Mouse (Mus musculus) kidney, postnatal 25 days (tissue): Measurements from ENCODE around the gene Auts2.

Experiments
- DNase-seq, 2 experiments: peaks; one replicate each; pipeline ENCODE4 v3.0.0; 2021; ENCODE audit warnings: mixed read lengths in 2 of 2

Auts2 gene

DNA sequence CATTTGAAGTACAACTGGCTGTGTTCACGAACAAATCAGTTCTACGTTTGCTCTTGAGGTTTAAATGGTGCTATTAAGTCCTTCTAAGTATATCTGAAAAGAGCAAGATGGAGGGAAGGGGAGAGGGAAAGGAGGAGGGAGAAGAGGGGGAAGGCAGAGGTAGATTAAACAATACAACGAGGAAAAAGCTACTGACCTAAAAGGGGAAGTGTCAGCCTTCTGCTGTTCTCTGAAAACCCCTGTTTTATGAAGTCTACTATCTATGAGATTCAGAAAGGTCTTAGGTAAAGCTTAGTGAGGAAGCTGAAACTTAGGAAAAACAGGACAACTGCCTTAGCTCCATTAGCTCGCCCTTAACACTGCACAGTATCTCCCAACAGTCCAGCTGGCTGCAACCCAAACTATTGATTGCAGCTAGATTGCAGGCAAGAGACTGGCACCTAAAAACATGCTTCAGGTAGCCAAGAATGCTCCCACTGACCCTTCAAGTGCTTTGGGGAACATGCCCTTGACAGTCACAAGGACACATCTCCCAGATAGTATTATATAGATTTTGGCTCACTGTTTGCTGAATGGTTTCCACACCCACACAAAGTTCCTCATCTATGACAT lies 157.8 kb downstream of the Auts2 start:
- DNase-seq: no peak

DNA sequence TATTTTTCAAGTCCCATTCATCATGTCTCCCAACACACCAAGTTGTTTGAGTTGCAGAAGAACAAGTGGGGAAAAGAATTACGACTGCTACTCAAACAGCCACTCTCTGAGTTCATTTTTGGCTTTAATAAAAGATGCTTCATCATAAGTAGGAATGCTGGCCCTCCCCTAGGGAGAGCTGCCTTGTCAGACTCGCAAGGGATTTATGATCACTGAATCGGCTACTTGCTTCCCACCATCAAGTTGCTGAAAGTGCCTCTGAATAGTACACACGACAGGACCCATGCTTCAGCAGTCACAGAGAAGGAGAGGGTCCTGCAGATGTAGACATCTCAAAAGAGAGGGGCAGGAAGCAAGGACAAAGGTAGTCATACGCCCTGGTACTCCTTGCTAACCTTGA lies 162.9 kb downstream of the Auts2 start:
- no peak for DNase-seq

DNA sequence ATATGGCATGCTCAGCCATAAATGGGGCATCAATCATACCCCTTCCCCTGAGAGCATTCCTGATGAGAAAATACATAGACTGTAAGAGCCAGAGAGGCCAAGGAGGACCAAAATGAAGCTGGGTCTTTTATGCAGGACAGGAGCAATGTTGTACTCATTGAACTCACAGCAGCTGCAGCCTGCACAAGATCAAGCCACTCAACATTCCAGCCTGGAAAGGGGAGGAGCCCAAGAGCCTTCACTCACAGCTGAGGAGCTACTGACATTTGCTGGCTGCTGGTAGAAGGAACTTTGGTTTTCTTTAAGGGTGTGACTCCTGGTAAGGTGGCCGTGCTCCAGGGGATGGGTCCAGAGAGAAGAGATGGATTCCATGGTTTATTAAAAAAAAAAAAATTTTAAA lies 164.2 kb downstream of the Auts2 start:
- DNase-seq: no peak

- DNase-seq: no peak
These were observed 168.0 kb downstream of the Auts2 start for GRCm38 (mm10) chr5:132375130-132375529.

DNA sequence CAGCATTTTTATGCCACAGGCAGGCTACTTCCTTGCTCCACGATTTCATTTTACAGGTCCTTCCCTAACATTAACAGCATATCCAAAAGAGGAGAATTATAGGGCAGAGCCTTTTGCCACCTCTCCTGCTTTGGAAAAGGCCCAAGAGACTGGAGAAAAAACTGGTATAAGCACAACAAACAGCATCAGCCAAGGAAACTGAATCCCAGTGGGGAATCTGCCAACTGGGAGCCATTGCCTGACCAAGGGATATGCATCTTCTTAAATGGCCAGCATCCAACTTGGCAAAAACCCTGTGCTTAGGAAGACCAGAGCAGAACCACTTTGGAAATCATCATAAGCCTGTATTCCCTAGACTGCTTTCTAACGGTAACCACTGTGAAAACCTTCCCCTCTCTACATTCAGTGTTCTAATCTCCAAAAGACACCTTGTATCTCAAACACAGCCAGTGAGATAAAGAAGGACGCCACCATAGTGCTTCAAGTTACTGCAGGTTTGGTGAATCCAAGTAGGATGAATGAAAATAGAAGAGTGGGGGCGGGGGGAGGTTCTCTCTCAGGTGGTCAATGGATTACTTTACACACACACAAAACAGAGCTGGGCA lies 169.6 kb downstream of the Auts2 start:
- DNase-seq: no peak

- no peak for DNase-seq
These were observed 170.5 kb downstream of the Auts2 start for GRCm38 (mm10) chr5:132372605-132373004.

DNA sequence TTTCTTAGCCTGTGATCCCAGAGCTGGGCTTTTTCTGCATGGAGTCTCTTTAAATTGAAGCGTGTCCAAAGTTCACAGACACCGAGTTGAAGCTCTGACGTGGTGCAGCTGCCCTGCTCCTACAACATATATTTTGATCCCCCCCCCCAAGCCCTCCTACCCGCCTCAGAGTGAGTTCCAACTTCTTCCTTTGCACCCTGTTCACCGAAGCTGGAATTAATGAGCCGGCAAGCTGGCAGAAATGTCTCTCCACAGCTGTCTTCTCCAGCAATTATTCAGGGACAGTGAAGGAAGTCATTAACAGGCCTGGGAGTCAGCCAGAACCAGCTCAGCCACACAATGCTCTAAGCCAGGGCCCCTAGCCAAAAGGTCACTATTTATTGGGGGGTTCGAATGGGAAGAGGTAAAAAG lies 174.5 kb downstream of the Auts2 start:
- peak; percentile 74 to 75 for DNase-seq

GRCm38 (mm10) chr5:132361276-132361675 lies 181.9 kb downstream of the Auts2 start:
- DNase-seq: no peak

DNA sequence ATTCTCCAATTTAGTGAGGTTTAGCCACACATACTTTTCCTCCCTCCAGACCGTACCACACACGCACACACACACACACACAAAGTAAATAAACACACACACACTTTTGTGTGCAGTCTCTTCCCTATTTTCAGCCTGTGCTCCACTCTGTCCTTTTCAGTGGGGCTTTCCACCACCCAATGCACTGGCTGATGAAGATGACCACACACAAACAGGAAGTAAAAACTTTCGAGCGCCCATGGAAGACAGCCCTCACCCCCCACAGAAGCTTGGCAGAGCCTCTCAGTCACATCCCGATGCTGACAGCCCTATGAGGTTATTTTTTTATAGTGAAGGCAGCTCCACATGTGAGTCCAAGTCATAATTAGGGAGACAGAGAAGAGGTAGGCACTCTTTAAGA lies 185.4 kb downstream of the Auts2 start:
- no peak for DNase-seq

DNA sequence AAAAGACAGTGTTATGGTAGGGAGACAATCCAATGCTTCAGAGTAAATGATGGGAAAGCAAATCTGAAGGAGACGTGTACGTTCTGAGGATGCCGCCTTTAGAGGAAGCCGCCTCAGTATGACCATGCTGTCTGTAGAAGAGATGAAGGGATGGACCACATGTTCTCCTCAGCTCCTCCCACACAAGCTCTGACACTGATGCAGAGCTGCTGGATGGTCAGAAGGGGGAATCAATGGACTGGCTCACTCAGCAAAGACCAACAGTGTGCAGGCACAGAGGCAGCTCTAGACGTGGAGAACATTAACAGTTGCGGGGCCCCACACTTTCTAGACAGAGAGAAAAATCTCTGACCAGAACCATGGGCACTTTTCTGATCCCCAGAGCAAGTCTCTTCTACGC lies 187.2 kb downstream of the Auts2 start:
- no peak for DNase-seq

GRCm38 (mm10) chr5:132352437-132352836 lies 190.7 kb downstream of the Auts2 start:
- DNase-seq: no peak

DNA sequence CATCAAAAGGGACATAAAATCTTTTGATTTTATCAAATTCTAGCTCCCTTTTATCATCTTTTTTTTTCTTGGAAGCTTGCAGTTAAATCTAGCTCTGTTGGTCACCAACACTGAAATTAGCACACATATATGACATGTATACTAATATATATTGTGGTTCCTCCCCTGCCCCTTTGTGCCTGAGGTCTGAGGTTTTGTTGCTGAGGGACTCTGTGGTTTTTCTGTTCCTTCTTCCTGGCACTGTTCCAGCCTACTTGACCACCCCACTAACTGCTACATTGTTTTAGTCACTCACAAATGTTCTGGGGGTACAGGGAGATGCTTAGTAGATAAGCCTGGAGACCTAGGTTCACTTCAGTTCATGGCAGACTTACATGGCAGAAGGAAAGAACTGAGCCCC lies 192.0 kb downstream of the Auts2 start:
- no peak for DNase-seq

DNA sequence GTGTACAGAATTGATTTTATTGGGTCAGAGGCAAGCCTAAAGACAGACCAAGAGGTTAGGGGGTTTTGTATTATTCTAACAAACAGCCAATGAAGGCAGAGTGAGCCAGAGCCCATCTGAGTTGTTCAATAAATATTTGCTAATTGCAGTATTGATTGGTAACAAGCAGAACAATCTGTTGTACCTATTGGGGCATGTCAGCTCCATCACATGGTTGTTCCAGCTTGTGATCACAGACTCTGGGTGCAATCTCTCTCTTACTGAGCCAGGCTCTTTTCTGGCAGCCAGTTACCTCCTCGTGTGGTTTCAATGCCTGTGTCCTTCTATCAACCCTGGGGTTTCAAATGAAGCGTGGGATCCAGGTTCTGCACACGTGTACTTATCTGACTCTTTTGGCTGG lies 201.8 kb downstream of the Auts2 start:
- no peak for DNase-seq

GRCm38 (mm10) chr5:132337677-132338076 lies 205.5 kb downstream of the Auts2 start:
- DNase-seq: no peak

DNA sequence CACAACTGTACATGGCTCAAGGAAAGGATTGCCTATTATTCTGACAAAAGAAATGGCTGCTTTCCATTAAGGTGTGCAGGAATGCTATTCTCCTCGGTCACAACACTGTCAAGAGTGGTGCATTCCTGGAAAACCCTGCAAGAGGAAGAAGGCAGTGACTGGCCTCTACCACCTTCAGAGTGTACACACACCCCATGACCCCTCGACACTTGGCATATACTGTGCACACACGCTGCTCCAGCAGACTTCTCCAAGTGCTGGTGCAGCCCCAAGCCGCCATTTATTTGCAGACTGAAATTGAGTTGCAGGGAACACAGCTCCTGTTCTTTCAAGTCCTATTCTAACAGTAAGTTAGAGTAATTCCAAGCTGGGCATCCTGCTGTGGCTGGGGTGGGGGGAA lies 207.4 kb downstream of the Auts2 start:
- DNase-seq: no peak

DNA sequence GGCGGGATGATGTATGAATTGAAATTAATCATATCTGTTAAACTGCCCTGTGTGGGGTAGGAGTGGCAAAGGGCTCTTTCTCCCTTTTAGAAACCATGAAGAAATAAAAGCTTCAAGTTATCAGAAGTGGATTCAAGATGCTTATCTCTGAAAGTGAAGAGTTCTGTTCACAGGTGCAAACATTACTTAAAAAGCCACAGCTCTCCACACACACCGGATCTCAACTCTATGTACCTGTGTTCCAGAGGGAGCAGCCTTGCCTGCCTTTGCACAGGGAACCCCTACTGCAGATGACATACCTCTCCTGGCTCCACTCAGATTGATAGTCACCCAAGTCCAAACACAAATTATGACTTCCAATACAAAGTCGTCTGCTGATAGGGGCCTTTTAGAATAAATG lies 208.3 kb downstream of the Auts2 start:
- DNase-seq: no peak

GRCm38 (mm10) chr5:132333744-132334143 lies 209.4 kb downstream of the Auts2 start:
- no peak for DNase-seq

DNA sequence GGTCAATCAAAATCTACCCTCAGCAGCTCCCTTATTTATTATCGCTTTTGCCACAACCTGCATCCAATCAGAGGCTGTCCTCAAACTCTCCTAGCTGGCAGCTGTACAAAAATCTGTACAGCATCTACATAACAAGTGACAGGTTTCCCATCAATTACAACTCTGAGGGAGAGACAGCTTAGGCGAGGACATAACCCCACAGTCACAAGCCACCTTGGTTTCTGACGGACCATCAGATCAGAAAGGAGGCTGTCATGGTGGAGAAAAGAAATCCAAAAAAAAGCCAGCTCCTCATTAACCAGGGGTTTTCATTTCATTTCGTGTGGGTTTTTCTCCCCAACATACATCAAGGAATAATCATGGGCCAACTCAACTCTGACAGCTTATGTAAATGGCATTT lies 210.6 kb downstream of the Auts2 start:
- DNase-seq: no peak

DNA sequence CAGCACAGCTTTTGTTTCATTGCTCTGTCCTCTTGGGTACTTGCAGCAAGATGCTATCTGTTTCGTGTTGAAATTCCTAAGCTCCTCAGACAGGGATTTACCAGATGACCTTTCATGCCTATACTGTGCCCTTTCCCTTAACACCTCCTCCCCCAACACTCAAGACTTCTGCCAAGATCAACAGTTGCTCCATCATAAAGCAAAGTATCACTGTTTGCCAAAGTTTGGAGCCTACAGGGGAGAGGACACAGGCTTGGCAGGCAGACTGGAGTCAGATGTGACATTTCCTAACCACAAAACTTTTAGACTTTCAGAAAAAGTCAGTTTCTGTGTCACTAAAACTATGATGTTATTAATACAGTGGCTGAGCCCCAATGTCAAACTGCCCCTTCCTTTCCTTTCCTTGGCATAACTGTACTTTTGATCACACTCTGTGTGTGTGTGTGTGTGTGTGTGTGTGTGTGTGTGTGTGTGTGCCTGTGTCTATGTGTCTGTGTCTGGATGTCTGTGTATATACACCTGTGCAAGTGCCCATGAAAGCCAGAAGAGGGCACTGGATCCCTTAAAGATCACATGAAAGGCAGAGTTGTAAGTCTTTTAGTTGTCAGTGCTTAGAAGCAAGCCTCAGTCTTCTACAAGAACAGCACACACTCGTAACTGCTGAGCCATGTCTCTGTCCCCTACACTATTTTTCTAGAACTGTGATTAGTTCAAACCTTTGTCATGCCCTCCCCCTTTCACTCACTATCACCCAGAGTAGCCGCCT lies 213.8 kb downstream of the Auts2 start:
- no peak for DNase-seq

DNA sequence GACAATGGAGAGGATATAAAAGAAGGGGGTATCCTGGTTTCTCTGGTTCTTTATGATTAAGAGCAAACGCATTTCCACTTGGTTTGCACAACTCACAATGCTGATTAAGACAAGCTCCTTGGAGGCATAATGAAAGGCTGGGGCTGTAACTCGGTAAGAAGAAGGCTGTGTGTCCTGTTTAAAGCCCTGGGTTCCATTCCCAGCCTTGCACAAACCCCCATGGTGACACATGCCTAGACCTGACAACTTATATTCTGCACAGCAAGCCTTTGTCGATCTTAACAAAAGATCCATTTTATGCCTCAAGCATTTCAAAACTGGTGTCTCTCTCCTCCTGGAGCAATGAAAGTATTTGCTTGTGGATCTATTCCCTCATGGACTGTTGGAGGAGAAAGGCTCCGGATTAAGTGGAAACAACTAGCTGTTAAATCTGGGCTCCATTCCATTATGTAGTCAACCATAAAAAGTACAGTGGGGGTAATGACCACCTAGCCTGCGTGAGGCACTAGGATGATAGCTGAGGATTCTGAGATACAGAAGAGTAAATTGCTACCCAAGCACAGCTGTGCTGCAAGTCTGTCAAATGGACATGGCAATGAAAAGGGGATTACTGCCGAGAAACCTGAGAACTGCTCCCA lies 218.8 kb downstream of the Auts2 start:
- DNase-seq: no peak

- DNase-seq: peak in 1 of 2 experiments; percentile 5
These were observed 219.5 kb downstream of the Auts2 start for GRCm38 (mm10) chr5:132323608-132324007.

- no peak for DNase-seq
These were observed 220.2 kb downstream of the Auts2 start for GRCm38 (mm10) chr5:132322971-132323370.

GRCm38 (mm10) chr5:132318026-132318765 lies 224.9 kb downstream of the Auts2 start:
- DNase-seq: no peak
